ENCODE assay signal across 8 mouse cellular contexts in the genomic region with DNA sequence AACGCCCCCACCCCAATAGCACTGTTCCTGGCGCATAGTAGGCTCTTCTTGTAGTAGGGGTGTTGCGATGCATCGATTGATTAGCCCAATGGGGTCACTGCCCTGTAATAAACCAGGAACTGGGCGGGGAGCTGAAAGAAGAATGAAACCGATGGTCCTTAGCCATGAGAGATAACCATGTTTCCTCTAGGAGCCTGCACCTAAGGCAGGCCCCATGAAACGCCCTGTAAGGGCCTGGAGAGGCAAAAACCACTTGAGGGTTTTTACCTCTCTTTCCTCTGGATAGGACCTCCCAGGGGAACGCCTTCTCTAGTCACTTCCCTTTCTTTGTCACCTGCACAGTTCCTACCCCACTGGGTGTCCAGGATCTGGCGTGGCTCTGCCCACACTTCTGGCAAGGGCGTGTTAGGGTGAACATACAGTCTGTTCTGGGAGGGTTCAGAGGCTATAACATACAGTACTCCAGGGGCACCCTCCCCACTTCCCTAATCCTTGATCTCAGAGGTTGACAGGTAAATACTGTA. TPM values are rescaled to one million over a fixed set of nuclear protein-coding genes. Genes with fewer than 3 reads are reported as not detected.
A peak's percentile ranks its signal among the peaks of the same experiment; 100 is the strongest.
DNase-seq lines count a peak whose midpoint lies in the region; ATAC-seq and TF ChIP-seq lines count a peak whose summit lies in the region.

No protein-coding gene starts in this region.

- peaks cover 26% of the 10 kb centered on the region for H3K4me1 ChIP-seq in testis, adult 2 months (ENCODE audit: control insufficient read depth, insufficient read depth, low read length)
- H3K4me1 ChIP-seq in forebrain, embryonic 10.5 days, result peaks cover 57% of the 10 kb centered on the region
- peaks cover 30% of the 10 kb centered on the region for H3K4me1 ChIP-seq in limb, embryonic 14.5 days (ENCODE audit: control insufficient read depth, insufficient read depth, low read length)
- peaks cover 20% of the 10 kb centered on the region for H3K4me1 ChIP-seq in midbrain, postnatal 0 days (ENCODE audit: insufficient read depth, low read length)

- 9% methylated on average over 10 of the region's 10 CpGs for WGBS in forebrain, embryonic 10.5 days
- 17% methylated on average over 10 of the region's 10 CpGs for WGBS in limb, embryonic 14.5 days
- 15% methylated on average over 10 of the region's 10 CpGs for WGBS in midbrain, postnatal 0 days

- no peak for DNase-seq in testis, postnatal 10 days (ENCODE audit: low spot score)
- no peak for DNase-seq in forebrain, embryonic 10.5 days (ENCODE audit: extremely low spot score, low spot score)
- no peak for DNase-seq in limb, embryonic 14.5 days (ENCODE audit: low spot score)
- DNase-seq in midbrain, postnatal 0 days (ENCODE audit: low spot score), result no peak
- DNase-seq in urinary bladder, postnatal 14 days (ENCODE audit: low spot score), result no peak
- no peak for DNase-seq in gastrocnemius, postnatal 4 days (ENCODE audit: low spot score in 2 of 2)
- DNase-seq in adrenal gland, adult (ENCODE audit: inconsistent age in 2 of 2, low spot score in 1 of 2), result no peak

- ATAC-seq in limb, embryonic 14.5 days (ENCODE audit: low FRiP score, low read depth), result 0 out of 2 replicates have a peak, but pooled peaks have one; percentile 5
- ATAC-seq in midbrain, postnatal 0 days (ENCODE audit: low FRiP score), result no peak

- 0 out of 2 replicates have a peak, but pooled peaks have one; percentile 4 for TF ChIP-seq POLR2A in testis, adult 2 months (IDR thresholded peaks at IDR 0.05; ENCODE audit: control insufficient read depth, low read depth, low read length)
- no peak for TF ChIP-seq POLR2A in limb, embryonic 14.5 days (IDR thresholded peaks at IDR 0.05; ENCODE audit: borderline replicate concordance, extremely low read depth, insufficient read depth, insufficient read length)

- TF ChIP-seq CTCF in testis, adult 2 months (IDR thresholded peaks at IDR 0.05; ENCODE audit: control insufficient read depth, insufficient read depth, insufficient replicate concordance, low read depth, low read length), result no peak
- TF ChIP-seq CTCF in midbrain, postnatal 0 days (IDR thresholded peaks at IDR 0.05), result no peak

- no peaks in the 10 kb centered on the region; the same call in 1 of the 2 replicates for H3K27me3 ChIP-seq in testis, adult 2 months (ENCODE audit: control insufficient read depth, insufficient read depth, low read length)
- peaks cover 26% of the 10 kb centered on the region for H3K27me3 ChIP-seq in forebrain, embryonic 10.5 days (ENCODE audit: poor library complexity, severe bottlenecking)
- H3K27me3 ChIP-seq in limb, embryonic 14.5 days (ENCODE audit: control insufficient read depth, insufficient read depth, low read length), result 0 out of 2 replicates have a peak, but pooled peaks cover 4% of the 10 kb centered on the region
- 0 out of 2 replicates have a peak, but pooled peaks cover 8% of the 10 kb centered on the region for H3K27me3 ChIP-seq in midbrain, postnatal 0 days (ENCODE audit: insufficient read depth, low read length)

- H3K27ac ChIP-seq in testis, adult 2 months (ENCODE audit: control insufficient read depth, insufficient read depth, low read depth, low read length), result no peak overlapping the region
- peak overlapping the region; percentile 98 for H3K27ac ChIP-seq in forebrain, embryonic 10.5 days
- H3K27ac ChIP-seq in limb, embryonic 14.5 days (replicated peaks; ENCODE audit: low read depth, low read length), result peak overlapping the region; percentile 87
- peak overlapping the region; percentile 82 for H3K27ac ChIP-seq in midbrain, postnatal 0 days (ENCODE audit: low read depth, low read length)

- H3K4me3 ChIP-seq in testis, adult 2 months (ENCODE audit: control insufficient read depth, low read depth, low read length), result peak overlapping the region; percentile 67
- peak overlapping the region; percentile 58 for H3K4me3 ChIP-seq in forebrain, embryonic 10.5 days
- H3K4me3 ChIP-seq in limb, embryonic 14.5 days (replicated peaks; ENCODE audit: low read length), result peak overlapping the region; percentile 42
- peak overlapping the region; percentile 48 for H3K4me3 ChIP-seq in midbrain, postnatal 0 days (ENCODE audit: low read depth, low read length)

- H3K36me3 ChIP-seq in testis, adult 2 months (ENCODE audit: control insufficient read depth, insufficient read depth, low read length), result no peaks in the 10 kb centered on the region
- no peaks in the 10 kb centered on the region for H3K36me3 ChIP-seq in forebrain, embryonic 10.5 days (replicated peaks)
- no peaks in the 10 kb centered on the region for H3K36me3 ChIP-seq in limb, embryonic 14.5 days (ENCODE audit: control insufficient read depth, insufficient read depth, low read length)
- H3K36me3 ChIP-seq in midbrain, postnatal 0 days (ENCODE audit: insufficient read depth, low read length), result no peaks in the 10 kb centered on the region

- H3K9me3 ChIP-seq in forebrain, embryonic 10.5 days, result no peaks in the 10 kb centered on the region
- H3K9me3 ChIP-seq in limb, embryonic 14.5 days (ENCODE audit: control insufficient read depth, low read length), result no peaks in the 10 kb centered on the region
- H3K9me3 ChIP-seq in midbrain, postnatal 0 days (ENCODE audit: low read length), result no peaks in the 10 kb centered on the region

- peak overlapping the region; percentile 75 for H3K4me2 ChIP-seq in limb, embryonic 14.5 days (replicated peaks; ENCODE audit: low read depth, low read length, severe bottlenecking)
- peak overlapping the region; percentile 77 for H3K4me2 ChIP-seq in midbrain, postnatal 0 days (ENCODE audit: low read depth, low read length, poor library complexity, severe bottlenecking)

- peak overlapping the region; percentile 67 for H3K9ac ChIP-seq in limb, embryonic 14.5 days (ENCODE audit: low read depth, low read length, severe bottlenecking)
- peak overlapping the region; percentile 59 for H3K9ac ChIP-seq in midbrain, postnatal 0 days (replicated peaks; ENCODE audit: low read length, poor library complexity, severe bottlenecking)

RNA-seq across cellular contexts. Expression of gene 1600014C23Rik, which starts 3.5 kb away (rescaled TPM):
- 0.36 and 0.79 TPM in 2 replicates for polyA plus RNA-seq in testis, adult 2 months (2012; rRNA removed)
- polyA plus RNA-seq in forebrain, embryonic 10.5 days (2016; fragmentation: Nextera tagmentation; extraction: Ambion mirVana), result 0.79 TPM in 1 of 2 replicates, not detected in the other
- 0.15 TPM in 1 of 2 replicates, not detected in the other for polyA plus RNA-seq in limb, embryonic 14.5 days (2012; rRNA removed)
- 0.58 TPM in 1 of 2 replicates, not detected in the other for polyA plus RNA-seq in limb, embryonic 14.5 days (2014; fragmentation: Nextera tagmentation; extraction: Ambion mirVana)
- total RNA-seq in midbrain, postnatal 0 days (2014; rRNA removed), result not detected in 2 replicates
- polyA plus RNA-seq in midbrain, postnatal 0 days (2015; fragmentation: Nextera tagmentation; extraction: Ambion mirVana), result 0.67 TPM in 1 of 2 replicates, not detected in the other
- not detected for total RNA-seq in gastrocnemius, postnatal 4 days (2021)

RNA-seq across cellular contexts. Expression of gene Tmem63b, which starts 50.4 kb away (rescaled TPM):
- polyA plus RNA-seq in testis, adult 2 months (2012; rRNA removed), result 5.4 and 6.4 TPM in 2 replicates
- 46.9 and 49.0 TPM in 2 replicates for polyA plus RNA-seq in forebrain, embryonic 10.5 days (2016; fragmentation: Nextera tagmentation; extraction: Ambion mirVana)
- 90.7 and 113 TPM in 2 replicates for polyA plus RNA-seq in limb, embryonic 14.5 days (2012; rRNA removed)
- polyA plus RNA-seq in limb, embryonic 14.5 days (2014; fragmentation: Nextera tagmentation; extraction: Ambion mirVana), result 24.5 and 28.5 TPM in 2 replicates
- total RNA-seq in midbrain, postnatal 0 days (2014; rRNA removed), result 213 and 264 TPM in 2 replicates
- polyA plus RNA-seq in midbrain, postnatal 0 days (2015; fragmentation: Nextera tagmentation; extraction: Ambion mirVana), result 149 and 153 TPM in 2 replicates
- total RNA-seq in gastrocnemius, postnatal 4 days (2021), result 10 to 100 TPM; 48.6 to 56.4 TPM

RNA-seq across cellular contexts. Expression of gene Mrpl14, which starts 51.0 kb away (rescaled TPM):
- polyA plus RNA-seq in testis, adult 2 months (2012; rRNA removed), result 15.4 and 18.8 TPM in 2 replicates
- 142 and 151 TPM in 2 replicates for polyA plus RNA-seq in forebrain, embryonic 10.5 days (2016; fragmentation: Nextera tagmentation; extraction: Ambion mirVana)
- polyA plus RNA-seq in limb, embryonic 14.5 days (2012; rRNA removed), result 98.3 and 113 TPM in 2 replicates
- polyA plus RNA-seq in limb, embryonic 14.5 days (2014; fragmentation: Nextera tagmentation; extraction: Ambion mirVana), result 146 and 147 TPM in 2 replicates
- total RNA-seq in midbrain, postnatal 0 days (2014; rRNA removed), result 41.9 and 42.8 TPM in 2 replicates
- polyA plus RNA-seq in midbrain, postnatal 0 days (2015; fragmentation: Nextera tagmentation; extraction: Ambion mirVana), result 113 and 114 TPM in 2 replicates
- 10 to 100 TPM; 83.4 to 92.2 TPM for total RNA-seq in gastrocnemius, postnatal 4 days (2021)
